Mouse (Mus musculus): ENCODE data around the gene Kcnk3.

Gene Kcnk3

DNA sequence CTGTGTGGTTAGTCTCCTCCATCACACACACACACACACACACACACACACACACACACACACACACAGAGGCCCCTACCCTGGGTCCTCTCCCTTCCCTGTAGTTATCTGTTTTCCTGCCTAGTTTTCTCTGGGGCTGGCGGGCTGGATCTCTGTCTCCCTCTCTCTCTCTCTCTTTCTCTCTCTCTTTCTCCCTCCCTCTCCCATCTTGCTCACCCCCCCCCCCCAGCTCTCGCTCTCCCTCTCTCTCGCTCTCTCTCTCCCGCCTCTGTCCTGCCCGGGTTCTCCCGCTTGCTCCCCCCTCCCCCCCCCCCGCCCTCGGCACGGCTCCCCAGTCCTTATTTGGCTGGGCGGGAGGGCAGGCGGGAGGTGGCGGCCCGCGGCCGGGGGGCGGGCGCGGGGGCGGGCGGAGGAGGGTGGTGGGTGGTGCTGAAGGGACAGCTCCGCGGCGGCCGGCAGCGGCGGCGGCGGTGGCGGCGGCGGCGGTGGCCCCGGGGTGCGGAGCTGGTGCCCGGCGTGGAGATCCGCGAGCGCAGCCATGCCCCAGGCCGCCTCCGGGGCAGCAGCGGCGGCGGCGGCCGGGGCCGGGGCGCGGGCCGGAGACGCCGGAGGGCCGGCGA, at the start of gene Kcnk3:
Kcnk3 (plus strand) TSS at position 490 of the 620 bp plus-strand sequence.
- DNase-seq (ENCODE audit: extremely low read depth, insufficient read length, low spot score): no peak

DNA sequence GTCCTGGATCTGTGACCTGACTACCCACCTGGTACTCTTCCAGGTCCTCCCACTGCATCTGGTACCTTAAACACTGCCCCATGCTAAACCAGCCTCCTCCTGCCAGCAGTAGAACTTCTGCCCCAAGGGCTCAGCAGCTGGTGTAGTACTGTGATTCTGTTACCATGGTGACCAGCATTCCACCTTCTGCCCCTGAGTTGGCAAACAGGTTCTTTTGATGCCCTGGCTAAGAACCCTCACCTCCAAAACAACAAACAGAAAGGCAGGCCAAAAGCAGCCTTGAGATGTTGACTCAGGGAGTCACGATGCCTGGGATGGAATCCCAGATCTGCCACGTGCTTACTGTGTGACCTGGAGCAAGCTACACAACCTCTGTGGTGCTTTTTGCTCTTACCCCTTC, 42.3 kb upstream of the Kcnk3 start, which contains the start of gene Cib4:
Cib4 (minus strand) TSS at position 139 of the 400 bp plus-strand sequence.
- peak; percentile 12 for DNase-seq (ENCODE audit: extremely low read depth, insufficient read length, low spot score)

DNA sequence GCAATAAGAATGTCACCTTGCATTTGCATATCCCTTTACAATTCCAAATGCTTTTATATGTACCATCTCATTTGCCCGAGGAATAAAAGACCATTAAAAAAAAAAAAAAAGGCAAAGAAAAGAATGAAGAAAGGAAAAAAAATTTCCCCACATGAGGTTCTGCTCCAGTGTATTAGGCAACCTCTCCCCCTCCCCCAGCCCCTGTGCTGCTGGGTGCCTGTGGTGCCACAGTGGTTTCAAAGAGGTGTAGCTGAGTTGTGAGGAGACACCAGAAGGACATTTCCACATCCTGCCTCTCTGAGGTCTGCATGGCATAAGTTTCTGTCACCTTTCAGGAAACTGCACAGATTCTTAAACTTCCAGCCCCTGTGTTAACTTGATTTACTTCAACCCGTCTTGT, 39.3 kb upstream of the Kcnk3 start:
- DNase-seq (ENCODE audit: extremely low read depth, insufficient read length, low spot score): no peak

DNA sequence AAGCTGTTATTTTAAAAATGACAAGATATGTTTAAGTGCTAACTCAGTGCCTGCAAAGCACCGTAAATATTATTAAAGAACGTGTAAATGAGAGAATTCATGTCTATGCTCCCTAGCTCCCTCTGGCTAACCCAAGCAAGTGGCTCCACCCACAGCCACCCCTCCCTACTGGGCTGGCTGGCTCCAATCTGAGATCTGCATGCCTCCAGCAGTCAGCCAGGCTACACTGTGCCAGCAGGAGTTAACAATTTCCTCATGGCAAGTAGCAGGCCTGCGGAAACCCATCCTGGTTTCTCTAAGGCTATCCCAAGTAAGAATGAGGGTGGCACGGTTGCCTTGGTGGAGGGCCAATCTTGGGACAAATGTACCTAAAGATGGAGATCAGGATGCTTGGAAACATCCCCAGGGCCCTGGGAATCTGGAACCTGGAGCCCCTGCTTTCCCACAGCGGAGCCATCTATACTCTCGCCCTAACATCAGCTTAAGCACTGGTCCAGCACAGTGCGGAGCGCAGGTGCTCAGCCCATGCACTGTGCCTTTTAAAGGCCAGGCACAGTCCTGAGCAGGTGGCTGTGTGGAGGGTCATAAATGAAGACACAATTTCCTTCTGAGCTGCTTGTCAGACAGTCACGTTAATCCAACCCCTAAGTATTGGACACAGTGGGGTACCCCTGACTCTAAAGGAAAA, 37.5 kb upstream of the Kcnk3 start:
- DNase-seq (ENCODE audit: extremely low read depth, insufficient read length, low spot score): no peak

DNA sequence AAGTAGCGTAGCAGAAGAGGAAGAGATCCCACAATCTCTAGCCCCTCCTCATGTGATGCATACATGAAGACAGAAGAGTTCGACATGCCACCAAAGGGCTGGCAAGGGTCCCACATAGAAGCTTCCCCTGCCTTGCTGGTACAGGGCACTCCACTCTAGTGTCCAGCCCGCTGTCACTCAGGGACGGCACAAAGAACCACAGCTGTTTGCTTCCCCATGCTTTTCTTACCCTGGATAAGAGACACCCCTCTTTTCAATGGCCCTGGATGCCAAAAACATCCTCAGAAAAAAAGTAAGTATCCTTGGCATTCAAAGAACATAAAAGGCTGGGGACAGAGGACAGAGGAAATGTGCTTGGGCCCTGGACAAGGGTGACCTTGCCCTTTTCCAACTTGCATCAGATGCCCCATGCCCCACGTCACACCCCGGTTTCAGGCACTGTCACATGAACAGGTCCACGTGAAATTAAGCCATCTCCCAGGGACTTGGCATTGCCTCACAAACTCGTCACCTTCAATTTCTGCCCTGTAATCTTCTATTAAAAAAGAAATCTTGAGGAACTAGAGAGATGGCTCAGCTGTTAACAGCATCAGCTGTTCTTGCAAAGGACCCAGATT, 36.8 kb upstream of the Kcnk3 start:
- no peak for DNase-seq (ENCODE audit: extremely low read depth, insufficient read length, low spot score)

DNA sequence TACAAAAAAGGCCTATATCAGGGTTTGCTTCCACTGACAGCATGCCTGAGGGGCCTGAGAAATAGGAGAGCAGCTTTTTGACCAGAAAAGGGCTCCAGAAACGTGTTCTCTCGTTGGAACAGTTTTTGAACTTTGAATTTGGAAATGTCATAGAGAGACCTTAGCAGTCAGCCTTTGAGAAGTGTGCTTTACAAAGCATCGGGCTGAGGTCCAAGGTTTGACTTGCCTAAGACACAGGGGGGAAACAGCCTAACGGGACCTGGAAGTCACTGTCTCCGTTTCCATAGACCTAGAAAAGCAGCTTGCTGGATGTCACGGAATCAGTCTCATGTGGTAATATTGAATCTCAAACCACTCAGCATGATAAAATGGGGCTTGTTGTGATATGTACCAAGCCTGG, 36.0 kb upstream of the Kcnk3 start:
- DNase-seq (ENCODE audit: extremely low read depth, insufficient read length, low spot score): no peak

DNA sequence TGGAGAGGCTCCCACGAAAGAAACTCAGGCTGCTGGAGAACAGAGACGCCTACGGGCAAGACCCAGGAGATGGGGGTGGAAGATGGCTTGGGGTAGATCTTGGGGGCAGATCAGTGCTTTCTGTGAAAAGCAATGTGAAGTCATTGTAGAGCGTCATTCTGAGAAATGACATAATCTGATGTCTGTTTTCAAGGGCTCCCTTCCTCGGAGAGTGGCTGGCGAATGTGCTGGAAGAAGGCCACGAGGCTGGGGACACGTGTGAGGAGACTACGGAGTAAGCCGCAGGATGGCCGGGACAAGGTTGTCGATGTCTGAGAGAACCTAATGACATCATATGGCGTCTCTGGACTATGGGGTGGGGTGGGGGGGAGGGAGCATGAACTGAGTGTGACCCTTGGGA, 34.0 kb upstream of the Kcnk3 start:
- DNase-seq (ENCODE audit: extremely low read depth, insufficient read length, low spot score): no peak

DNA sequence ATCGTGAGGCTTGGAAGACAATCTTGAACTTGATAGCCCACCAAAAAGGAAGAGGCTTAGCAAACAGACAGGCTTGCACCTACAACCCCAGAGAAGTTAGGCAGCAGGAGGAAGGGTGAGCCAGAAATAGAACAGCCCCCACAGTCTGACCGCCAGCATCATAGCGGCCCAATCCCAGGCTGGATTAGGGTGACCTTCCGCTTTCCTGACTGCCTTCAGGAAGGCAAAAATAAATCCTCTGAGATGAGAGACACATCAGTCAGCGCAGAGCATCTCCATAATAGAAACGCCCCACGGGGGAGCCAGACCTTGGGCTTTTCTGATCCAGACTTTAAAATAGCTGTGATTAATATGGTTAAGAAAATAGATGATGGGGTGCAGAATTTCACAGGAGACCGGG, 33.0 kb upstream of the Kcnk3 start:
- DNase-seq (ENCODE audit: extremely low read depth, insufficient read length, low spot score): no peak

DNA sequence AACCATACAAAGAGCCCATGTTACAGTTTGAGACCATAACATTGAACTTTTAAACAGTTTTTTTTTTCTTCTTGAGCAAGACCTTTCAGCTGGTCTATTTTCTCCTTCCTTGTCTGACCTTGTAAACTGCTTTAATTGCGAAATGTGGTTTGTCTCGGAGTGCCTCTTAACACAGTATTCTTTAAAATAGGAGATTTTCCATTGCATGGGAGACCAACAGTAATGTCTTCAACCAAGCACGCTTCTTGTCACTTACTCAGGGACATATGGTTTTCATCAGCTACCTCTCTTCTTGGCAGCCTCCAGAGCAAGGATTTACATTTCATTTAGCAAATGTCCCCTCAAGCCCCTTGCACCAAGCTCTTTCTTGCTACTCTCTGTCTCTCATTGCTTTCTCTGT, 31.7 kb upstream of the Kcnk3 start:
- DNase-seq (ENCODE audit: extremely low read depth, insufficient read length, low spot score): no peak

DNA sequence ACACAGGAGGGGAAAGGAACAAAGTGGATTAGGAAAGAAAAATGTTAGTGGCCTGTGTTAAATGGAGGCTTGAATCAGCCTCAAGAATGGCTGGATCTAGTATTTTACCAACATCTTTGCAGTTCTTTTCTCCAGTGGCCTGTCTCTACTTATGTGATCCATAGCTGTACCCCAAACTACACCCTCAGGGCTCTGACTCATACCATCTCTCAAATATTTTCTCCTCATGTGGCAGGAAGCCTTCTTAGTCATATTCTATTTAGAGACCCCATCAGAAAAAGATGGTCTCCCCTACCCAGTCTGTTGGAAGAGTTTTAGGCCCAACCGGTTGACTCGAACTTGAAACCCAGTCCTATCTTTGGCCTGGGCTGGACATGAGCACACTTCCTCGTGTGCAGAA, 28.5 kb upstream of the Kcnk3 start:
- DNase-seq (ENCODE audit: extremely low read depth, insufficient read length, low spot score): peak; percentile 15

DNA sequence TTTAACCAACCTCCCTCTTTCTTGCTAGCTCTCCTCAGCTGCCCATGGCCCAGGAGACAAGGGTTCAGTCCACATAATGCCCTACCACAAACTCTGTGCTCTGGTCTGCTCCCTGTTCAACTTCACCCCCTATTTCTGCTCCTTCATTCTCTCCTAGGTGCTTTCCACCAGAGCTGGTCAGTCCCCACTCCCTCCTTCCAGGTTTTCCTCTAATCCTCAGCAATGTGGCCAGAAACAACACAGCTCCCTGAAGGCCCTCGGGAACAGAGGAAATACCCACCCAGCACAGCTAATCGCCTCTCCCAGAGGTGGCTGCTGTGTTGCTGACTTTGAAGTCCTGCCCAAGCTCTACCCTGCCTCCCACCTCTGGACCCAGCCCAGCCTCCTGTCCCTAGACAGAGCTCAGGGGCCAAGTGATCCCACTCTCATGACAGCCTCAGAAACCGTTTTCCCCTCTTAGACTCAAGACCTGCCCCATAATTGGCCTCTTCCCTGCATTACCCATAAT, 27.9 kb upstream of the Kcnk3 start:
- DNase-seq (ENCODE audit: extremely low read depth, insufficient read length, low spot score): no peak

DNA sequence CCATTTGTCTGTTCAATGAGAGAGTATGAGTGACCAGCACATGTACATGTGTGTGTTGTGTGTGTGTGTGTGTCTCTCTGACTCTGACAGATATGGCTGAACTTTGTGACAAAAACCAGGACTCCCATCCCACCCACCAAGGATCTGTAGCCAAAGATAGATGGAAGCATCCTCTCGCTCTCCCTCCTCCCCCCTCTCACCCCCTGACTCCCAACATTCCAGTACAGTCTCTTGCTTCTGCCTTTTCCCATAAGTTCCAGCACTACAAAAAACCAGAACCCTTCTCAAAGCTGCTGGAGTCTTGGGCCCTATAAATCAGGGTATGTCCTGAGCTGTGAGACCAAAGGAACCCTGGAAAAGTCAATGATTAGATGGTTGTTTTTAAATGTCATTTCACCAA, 19.5 kb upstream of the Kcnk3 start:
- no peak for DNase-seq (ENCODE audit: extremely low read depth, insufficient read length, low spot score)

DNA sequence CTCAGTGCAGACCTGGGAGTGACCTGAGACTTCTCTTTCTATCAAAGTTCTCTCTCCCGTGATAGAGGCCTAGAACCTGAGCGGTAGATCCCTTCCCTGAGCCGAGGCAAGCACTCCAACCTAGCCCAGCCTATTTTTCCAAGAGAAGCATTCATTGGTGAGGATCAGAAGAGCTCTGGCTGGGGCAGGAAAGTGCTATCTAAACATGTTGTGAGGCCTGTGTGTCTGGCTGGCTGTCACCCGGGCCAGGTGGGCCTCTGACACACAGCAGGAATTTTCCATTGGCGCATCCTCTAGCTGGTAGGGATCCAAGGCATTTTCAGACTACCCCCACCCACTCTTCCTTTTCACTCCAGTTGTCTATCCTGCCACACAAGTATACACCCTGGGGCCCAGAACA, 16.1 kb upstream of the Kcnk3 start:
- no peak for DNase-seq (ENCODE audit: extremely low read depth, insufficient read length, low spot score)

DNA sequence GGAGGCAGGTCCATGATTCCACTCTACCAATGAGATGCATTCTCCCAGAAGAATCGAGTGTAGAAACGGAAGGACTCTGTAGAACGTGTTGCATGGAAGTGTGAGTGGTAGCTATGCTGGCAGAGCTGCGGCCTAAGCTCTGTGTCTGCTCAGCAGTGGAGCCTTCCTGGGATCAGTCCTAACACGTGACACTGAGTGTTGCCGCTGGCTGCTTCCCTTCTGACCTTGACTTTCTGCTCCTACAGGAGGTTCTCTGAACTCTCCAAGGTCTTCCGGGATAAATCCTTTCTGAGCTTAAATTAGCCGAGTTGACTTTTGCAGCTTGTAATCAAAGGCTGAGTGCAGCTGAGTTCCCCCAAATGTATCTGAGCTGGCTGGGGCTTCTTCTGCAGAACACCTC, 13.6 kb upstream of the Kcnk3 start:
- no peak for DNase-seq (ENCODE audit: extremely low read depth, insufficient read length, low spot score)

DNA sequence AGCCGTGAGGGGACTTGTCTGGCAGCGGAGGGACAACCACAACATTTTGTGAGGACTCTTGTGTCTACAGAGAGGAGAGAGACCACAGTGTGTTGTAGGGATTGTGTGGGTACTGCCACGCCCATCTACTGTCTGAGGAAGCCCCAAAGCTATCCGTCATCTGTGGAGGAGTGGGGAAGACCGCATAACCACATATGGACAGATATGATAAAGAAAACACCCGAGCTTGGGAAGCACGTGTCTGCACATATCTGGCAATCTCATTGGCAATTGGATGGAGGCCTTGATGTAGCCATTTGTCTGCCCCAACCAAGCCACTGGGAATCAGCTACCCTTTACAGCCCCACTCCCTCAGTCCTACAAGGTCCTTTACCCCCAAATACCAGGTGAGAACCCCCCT, 11.7 kb upstream of the Kcnk3 start:
- DNase-seq (ENCODE audit: extremely low read depth, insufficient read length, low spot score): no peak

DNA sequence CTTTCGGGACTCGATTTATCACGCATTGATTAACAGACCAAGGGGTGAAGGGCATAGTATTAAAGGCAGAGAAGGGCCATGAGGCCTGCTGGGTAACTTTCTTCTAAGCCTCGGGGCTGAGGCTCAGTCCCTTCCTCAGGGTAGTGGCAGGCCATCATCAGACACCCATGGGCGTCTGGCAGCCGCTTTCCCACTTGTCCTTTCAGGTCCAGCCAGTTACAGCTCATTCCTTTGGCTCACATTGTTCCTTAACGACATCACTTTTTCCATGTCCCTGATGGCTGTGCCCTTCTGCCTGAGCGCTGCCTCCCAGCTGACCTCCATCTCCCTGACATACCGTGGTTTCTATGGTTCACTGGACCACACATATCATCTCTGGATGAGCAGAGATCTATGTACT, 10.7 kb upstream of the Kcnk3 start:
- DNase-seq (ENCODE audit: extremely low read depth, insufficient read length, low spot score): peak; percentile 23

DNA sequence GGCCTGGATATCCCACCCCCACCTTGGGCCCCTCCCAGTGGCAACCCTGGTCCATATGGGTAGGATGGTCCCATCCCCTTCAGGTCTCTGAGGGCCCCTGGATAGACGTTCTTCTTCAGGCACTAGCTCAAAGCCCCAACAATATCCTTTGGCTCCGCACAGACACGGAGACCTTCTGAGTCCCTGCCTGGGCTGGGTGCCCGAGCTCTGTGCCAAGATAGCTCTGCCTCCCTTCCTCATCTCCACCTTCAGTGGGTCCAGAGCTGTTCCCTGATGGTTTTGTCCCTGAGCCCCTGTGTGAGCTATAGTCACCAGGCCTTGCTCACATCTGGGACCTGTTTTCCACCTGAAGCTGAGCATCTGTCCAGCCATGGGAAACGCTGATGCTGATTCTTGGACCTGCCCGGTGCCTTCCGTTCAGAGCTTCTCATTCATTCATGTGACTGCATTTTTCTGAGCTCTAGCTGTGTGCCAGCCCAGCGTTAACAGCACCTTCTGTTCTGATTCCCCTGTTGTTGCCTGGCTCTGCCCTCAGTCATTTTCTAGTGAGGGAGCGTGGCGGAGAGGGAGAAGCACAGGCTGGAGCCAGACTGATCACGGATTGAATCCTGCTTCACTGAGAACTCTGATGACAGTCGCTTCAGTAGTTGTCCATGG, 10.2 kb upstream of the Kcnk3 start:
- DNase-seq (ENCODE audit: extremely low read depth, insufficient read length, low spot score): peak; percentile 7

DNA sequence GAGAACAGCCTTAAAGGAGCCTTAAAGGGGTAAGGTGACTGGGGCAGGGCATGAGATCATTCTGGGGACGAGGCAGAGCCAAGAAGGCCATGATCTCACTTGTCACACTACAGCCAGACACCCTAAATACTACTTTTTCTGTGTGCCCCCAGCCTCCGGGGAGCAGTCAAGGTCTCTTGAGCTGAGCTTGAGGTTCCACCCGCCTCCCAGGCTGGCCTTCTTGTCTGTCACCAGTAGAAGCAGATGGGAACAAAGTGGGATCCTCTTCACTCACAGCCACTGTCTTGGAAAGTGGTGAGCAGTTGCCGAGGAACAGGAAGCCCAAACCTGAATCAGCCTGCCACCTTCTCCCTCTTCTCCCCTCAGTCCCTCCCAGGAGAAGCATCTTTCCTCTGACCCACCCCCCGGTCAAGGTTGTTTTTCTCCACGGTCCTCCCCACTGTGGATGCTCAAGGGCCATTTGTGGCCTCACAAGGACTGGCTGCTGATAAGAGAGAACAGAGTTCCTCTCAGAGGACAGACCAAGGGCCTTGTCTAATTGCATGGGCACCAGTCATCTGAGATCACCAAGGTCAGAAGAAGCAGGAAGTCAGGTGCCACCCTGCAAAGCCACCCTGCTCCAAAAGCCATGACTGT, 9.4 kb upstream of the Kcnk3 start:
- no peak for DNase-seq (ENCODE audit: extremely low read depth, insufficient read length, low spot score)

DNA sequence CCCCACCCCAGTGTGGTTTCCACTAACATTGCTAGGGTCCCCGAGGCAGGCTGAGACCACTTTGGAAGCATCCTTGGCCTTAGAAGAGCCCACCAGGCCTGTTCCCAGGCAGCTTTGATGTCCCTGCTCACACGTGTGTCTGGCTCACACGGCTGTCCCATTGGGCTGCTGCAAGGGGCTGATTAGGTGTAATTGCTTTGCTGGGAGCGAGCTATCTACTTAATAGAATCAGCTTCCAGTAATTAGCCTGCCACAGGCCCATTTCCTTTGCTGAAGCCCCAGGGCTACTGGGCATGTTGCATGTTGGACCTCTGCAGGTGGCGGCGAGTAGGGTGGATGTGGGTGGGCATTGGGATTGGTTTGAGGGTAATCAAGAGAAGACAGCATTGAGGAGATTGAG, 7.2 kb upstream of the Kcnk3 start:
- no peak for DNase-seq (ENCODE audit: extremely low read depth, insufficient read length, low spot score)

DNA sequence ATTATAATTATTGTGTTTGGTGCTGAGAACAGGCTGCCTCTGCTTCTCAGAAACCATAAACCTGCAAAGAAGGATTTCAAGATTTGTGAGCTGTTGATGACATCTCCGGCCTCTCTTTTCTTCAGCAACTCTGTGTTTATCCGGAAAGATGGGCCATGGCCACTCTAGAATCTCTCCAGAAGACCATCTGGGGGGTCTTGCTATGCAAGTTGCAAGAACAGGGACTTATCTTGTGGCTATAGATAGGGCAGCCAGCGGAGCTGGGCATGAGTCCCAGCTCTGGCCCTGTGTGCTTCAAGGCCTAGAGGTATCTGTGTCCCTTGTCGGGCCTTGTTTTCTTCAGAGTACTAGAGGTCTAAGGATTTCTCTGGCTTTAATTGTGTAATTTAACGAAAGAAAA, 6.0 kb upstream of the Kcnk3 start:
- no peak for DNase-seq (ENCODE audit: extremely low read depth, insufficient read length, low spot score)

DNA sequence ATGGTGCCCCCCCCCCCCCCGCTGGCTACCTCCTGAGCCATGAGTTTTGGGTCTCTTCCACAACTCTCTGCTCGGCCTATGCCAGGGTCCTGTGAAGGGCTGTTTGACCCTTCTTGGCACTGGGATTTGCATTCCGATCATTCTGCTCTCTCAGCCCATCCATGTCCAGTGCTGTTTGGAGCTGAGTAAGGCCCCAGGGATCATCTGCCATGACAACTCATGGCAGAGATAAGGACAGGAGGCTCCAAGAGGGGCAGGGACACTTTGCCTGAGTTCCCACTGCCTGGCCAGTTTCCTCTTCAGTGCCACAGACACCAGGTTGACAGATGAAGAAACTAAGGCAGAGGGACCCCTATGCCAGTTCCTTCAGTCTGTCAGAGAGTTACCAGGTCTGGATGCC, 1.4 kb upstream of the Kcnk3 start:
- no peak for DNase-seq (ENCODE audit: extremely low read depth, insufficient read length, low spot score)

Measured in 3134 (cell line).